Mouse (Mus musculus) cerebellum, adult 2 months (tissue): ENCODE results near the gene Gpr156.

ENCODE experiments used
- CTCF ChIP-seq: fragments of 200-500 bp; IDR thresholded peaks from 2 replicates; pipeline ENCODE4 v1.5.1; 2011; ENCODE audit warnings: low read depth, mild to moderate bottlenecking, control low read depth, low read length, moderate library complexity, borderline replicate concordance; ENCODE audit not compliant: insufficient read depth
- POLR2A ChIP-seq: fragments of 200-500 bp; IDR thresholded peaks from 2 replicates; pipeline ENCODE4 v1.6.1; 2011; ENCODE audit warnings: low read length, control low read depth, borderline replicate concordance; ENCODE audit not compliant: insufficient read depth

DNA sequence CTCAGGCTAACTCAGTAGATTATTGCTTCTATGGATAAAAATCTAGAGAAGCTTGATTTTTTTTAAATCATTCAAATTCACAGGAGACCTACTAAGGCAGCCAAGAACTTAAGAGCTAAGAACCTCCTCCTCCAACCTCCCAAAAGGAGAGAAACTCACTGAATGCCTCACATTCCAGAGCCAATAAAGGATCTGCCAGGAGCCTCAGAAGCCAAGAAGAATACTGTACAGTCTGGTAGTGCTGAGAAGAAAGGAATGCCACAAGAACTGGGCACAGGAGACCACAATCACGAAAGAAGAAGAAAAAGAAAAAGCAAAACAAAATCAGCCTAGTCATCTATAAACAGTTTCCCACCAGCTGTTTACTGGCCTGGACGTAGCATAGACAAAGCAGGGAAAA is 12.7 kb downstream of the Gpr156 start:
- TF ChIP-seq POLR2A (no peak), CTCF (no peak)
